Mouse (Mus musculus): ENCODE data around the gene Fgf15. TPM values are rescaled to one million over a fixed set of nuclear protein-coding genes. Genes with fewer than 3 reads are reported as not detected.

The Fgf15 gene
- not detected in 2 replicates for polyA plus RNA-seq (2012; rRNA removed)

DNA sequence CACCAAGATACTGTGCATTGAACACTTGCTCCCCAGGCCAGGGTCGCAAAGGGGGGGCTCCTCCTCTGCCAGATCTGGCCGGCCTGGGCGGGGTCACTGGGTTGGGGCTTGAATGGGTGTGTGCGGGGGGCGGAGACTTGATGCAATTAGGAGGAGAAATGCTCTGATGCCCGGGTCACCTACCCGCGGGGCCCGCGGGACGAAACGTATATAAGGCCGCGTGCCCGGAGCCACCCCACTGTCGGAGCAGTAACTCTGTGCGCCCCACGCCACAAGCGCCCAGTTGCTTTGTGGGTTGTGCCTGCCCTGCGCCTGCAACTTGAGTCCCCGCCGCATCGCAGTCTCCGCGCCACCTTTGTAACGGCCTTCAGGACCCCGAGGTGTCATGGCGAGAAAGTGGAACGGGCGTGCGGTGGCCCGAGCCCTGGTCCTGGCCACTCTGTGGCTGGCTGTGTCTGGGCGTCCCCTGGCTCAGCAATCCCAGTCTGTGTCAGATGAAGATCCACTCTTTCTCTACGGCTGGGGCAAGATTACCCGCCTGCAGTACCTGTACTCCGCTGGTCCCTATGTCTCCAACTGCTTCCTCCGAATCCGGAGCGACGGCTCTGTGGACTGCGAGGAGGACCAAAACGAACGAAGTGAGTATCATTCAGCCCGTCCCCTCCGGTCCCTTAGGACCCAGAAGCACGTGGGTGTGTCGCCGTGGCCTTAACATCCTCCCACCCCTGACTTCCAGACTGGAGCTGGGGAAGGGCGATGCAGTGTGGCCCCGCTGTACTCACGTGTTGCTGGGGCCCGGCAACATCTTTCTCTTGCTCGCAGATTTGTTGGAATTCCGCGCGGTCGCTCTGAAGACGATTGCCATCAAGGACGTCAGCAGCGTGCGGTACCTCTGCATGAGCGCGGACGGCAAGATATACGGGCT lies at the start of gene Fgf15:
Gene Fgf15, plus strand, starts transcription at position 238 of the 925 bp plus-strand sequence.
- H3K27ac ChIP-seq (ENCODE audit: control insufficient read depth, insufficient read depth, low read depth, low read length): no peak within 1 kb of the TSS
- H3K27me3 ChIP-seq (ENCODE audit: control insufficient read depth, insufficient read depth, low read length): peaks cover 8% of the 10 kb centered on the region
- H3K4me1 ChIP-seq (ENCODE audit: control insufficient read depth, insufficient read depth, low read length): peaks cover 22% of the 10 kb centered on the region
- H3K4me3 ChIP-seq (ENCODE audit: control insufficient read depth, low read depth, low read length): peak within 1 kb of the TSS; percentile 64
- TF ChIP-seq POLR2A (IDR thresholded peaks at IDR 0.05; ENCODE audit: control insufficient read depth, low read depth, low read length) (no peak), CTCF (IDR thresholded peaks at IDR 0.05; ENCODE audit: control insufficient read depth, insufficient read depth, insufficient replicate concordance, low read depth, low read length) (no peak)
- no peaks in the 10 kb centered on the region for H3K36me3 ChIP-seq (ENCODE audit: control insufficient read depth, insufficient read depth, low read length)

DNA sequence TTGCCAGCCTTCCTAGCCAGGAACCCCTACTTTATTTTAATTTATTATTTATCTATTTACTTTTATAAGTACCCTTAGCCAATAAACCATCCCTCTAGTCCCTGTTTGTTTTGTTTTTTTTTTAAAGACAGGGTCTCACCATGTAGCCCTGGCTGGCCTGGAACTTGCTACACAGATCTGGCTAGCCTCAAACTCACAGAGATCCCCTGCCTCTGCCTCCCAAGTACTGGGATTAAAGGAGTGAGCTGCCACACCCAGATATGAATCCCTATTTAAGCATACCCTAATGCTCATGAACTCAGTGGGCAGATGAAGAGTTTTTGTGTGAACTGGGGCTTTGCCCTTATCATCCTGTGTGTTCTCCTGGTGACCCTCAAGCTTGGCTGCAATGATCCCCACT lies 49.3 kb upstream of the Fgf15 start, which contains the start of gene Fgf4:
Gene Fgf4, plus strand, starts transcription at position 301 of the 400 bp plus-strand sequence.
- no peaks in the 10 kb centered on the region for H3K36me3 ChIP-seq (ENCODE audit: control insufficient read depth, insufficient read depth, low read length)
- no peaks in the 10 kb centered on the region for H3K27me3 ChIP-seq (ENCODE audit: control insufficient read depth, insufficient read depth, low read length)
- no peak within 1 kb of the TSS for H3K27ac ChIP-seq (ENCODE audit: control insufficient read depth, insufficient read depth, low read depth, low read length)
- TF ChIP-seq POLR2A (IDR thresholded peaks at IDR 0.05; ENCODE audit: control insufficient read depth, low read depth, low read length): no peak
- TF ChIP-seq CTCF (IDR thresholded peaks at IDR 0.05; ENCODE audit: control insufficient read depth, insufficient read depth, insufficient replicate concordance, low read depth, low read length): no peak
- H3K4me1 ChIP-seq (ENCODE audit: control insufficient read depth, insufficient read depth, low read length): no peaks in the 10 kb centered on the region
- no peak within 1 kb of the TSS for H3K4me3 ChIP-seq (ENCODE audit: control insufficient read depth, low read depth, low read length)

DNA sequence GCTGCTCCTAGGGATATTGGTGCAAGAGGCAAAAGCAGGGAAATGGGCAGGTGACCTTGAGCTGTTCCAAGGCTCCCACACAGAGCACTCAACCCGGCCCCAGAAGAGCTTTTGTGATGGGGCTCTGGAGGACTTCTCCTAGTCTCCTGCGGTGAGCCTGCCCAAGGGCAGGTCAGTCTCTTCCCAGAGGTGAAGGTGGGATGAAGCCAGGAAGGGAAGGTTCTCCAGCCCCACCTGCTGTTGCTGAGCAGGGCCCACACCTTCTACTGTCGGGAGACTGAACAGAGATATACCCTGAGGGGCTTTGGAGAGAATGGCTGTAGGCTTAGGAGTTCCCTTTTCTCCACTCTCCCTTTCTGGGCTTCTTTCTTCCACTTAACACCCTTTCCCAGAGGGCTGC lies 45.0 kb upstream of the Fgf15 start:
- Histone ChIP-seq H3K36me3 (ENCODE audit: control insufficient read depth, insufficient read depth, low read length) (no peaks in the 10 kb centered on the region), H3K4me3 (ENCODE audit: control insufficient read depth, low read depth, low read length) (no peak overlapping the region), H3K27me3 (ENCODE audit: control insufficient read depth, insufficient read depth, low read length) (no peaks in the 10 kb centered on the region), H3K27ac (ENCODE audit: control insufficient read depth, insufficient read depth, low read depth, low read length) (no peak overlapping the region), H3K4me1 (ENCODE audit: control insufficient read depth, insufficient read depth, low read length) (no peaks in the 10 kb centered on the region)
- TF ChIP-seq POLR2A (IDR thresholded peaks at IDR 0.05; ENCODE audit: control insufficient read depth, low read depth, low read length) (no peak), CTCF (IDR thresholded peaks at IDR 0.05; ENCODE audit: control insufficient read depth, insufficient read depth, insufficient replicate concordance, low read depth, low read length) (no peak)

DNA sequence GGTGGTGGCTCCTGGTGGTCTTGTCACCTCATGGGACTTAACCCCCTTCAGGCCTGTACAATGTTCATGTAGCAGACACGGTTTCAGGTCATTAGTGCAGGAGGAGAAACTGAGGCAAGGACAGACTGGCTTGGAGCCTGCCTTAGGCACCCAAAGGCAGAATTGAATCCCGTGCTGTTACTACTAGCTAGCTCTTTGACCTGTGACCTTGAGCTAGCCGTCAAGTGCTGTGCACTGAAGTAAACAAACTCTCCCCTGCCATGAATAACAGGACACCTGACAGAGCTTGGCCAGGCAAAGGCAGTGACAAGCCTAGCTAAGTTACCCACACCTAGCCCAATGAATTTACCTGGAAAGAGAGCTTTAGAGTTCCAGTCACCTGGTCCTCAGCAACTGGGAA lies 41.4 kb upstream of the Fgf15 start:
- no peak overlapping the region for H3K27ac ChIP-seq (ENCODE audit: control insufficient read depth, insufficient read depth, low read depth, low read length)
- no peaks in the 10 kb centered on the region for H3K4me1 ChIP-seq (ENCODE audit: control insufficient read depth, insufficient read depth, low read length)
- H3K4me3 ChIP-seq (ENCODE audit: control insufficient read depth, low read depth, low read length): peak overlapping the region; percentile 61
- no peak for TF ChIP-seq POLR2A (IDR thresholded peaks at IDR 0.05; ENCODE audit: control insufficient read depth, low read depth, low read length)
- TF ChIP-seq CTCF (IDR thresholded peaks at IDR 0.05; ENCODE audit: control insufficient read depth, insufficient read depth, insufficient replicate concordance, low read depth, low read length): no peak
- no peaks in the 10 kb centered on the region for H3K36me3 ChIP-seq (ENCODE audit: control insufficient read depth, insufficient read depth, low read length)
- H3K27me3 ChIP-seq (ENCODE audit: control insufficient read depth, insufficient read depth, low read length): no peaks in the 10 kb centered on the region

DNA sequence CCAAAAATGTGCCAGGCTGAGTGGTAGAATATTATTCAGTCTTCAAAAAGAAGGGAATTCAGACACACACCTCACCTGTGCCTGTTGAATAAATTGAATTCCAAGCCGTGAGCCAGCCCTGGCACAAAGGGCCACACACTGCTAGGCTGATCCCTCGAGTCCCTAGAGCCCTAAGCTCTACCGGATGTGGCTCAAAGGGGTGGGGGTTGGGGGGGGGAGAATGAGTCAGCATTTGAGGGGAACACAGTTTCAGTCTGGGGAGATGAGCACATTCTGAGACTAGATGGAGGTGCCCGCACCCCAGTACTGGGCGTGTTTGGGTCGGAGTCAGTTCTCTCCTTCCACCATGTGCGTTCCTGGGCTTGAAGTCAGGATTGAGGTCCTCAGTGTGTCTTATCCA lies 39.2 kb upstream of the Fgf15 start:
- Histone ChIP-seq H3K4me1 (ENCODE audit: control insufficient read depth, insufficient read depth, low read length) (peaks cover 2% of the 10 kb centered on the region; the same call in 1 of the 2 replicates), H3K27me3 (ENCODE audit: control insufficient read depth, insufficient read depth, low read length) (no peaks in the 10 kb centered on the region), H3K36me3 (ENCODE audit: control insufficient read depth, insufficient read depth, low read length) (no peaks in the 10 kb centered on the region), H3K27ac (ENCODE audit: control insufficient read depth, insufficient read depth, low read depth, low read length) (no peak overlapping the region), H3K4me3 (ENCODE audit: control insufficient read depth, low read depth, low read length) (no peak overlapping the region)
- TF ChIP-seq CTCF (IDR thresholded peaks at IDR 0.05; ENCODE audit: control insufficient read depth, insufficient read depth, insufficient replicate concordance, low read depth, low read length) (no peak), POLR2A (IDR thresholded peaks at IDR 0.05; ENCODE audit: control insufficient read depth, low read depth, low read length) (no peak)

DNA sequence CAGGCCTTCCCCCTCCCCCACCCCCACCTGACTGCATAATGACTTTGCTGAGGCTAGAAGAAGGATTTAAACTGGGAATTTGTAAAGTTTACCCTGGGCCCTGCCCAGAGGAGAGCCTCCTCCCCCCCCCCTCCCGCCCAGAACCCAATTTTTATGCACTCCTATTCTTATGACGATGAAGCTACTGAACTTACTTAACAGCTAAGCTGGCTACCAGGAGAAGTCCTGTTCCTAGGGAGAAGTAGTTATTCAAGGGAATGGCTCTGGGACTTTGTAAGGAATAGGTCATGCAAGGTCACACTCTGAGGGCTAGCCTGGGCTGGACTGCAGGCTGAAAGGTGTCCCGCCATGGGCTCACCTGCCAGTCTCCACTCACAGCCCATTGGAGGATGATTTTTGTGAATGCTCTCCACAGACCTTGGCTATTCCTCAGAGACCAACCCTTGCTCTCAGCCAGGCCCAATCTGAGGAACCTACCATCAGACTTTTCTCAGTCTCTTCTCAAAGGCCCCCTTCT lies 38.4 kb upstream of the Fgf15 start:
- Histone ChIP-seq H3K4me3 (ENCODE audit: control insufficient read depth, low read depth, low read length) (no peak overlapping the region), H3K27ac (ENCODE audit: control insufficient read depth, insufficient read depth, low read depth, low read length) (no peak overlapping the region), H3K4me1 (ENCODE audit: control insufficient read depth, insufficient read depth, low read length) (peaks cover 2% of the 10 kb centered on the region; the same call in 1 of the 2 replicates), H3K27me3 (ENCODE audit: control insufficient read depth, insufficient read depth, low read length) (no peaks in the 10 kb centered on the region), H3K36me3 (ENCODE audit: control insufficient read depth, insufficient read depth, low read length) (no peaks in the 10 kb centered on the region)
- TF ChIP-seq CTCF (IDR thresholded peaks at IDR 0.05; ENCODE audit: control insufficient read depth, insufficient read depth, insufficient replicate concordance, low read depth, low read length): no peak
- no peak for TF ChIP-seq POLR2A (IDR thresholded peaks at IDR 0.05; ENCODE audit: control insufficient read depth, low read depth, low read length)

DNA sequence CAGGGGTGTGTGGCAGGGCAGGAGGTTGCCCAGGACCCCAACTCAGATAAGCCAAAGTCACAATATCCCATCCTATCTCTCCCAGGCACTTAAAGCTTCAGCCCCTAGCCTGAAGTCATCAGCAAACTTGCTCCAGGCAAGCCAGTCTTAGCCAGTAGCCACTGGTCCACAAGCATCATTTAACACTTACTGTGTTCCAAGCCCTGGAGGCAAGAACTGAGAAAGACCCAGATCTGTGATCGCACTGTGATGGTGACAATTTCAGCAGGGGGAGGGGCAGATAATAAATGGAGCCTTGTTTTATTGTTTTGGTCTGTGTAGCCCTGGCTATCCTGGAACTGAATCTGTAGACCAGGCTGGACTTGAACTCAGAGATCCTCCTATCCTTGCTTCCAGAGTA lies 37.6 kb upstream of the Fgf15 start:
- H3K4me3 ChIP-seq (ENCODE audit: control insufficient read depth, low read depth, low read length): no peak overlapping the region
- H3K27me3 ChIP-seq (ENCODE audit: control insufficient read depth, insufficient read depth, low read length): no peaks in the 10 kb centered on the region
- no peak overlapping the region for H3K27ac ChIP-seq (ENCODE audit: control insufficient read depth, insufficient read depth, low read depth, low read length)
- H3K4me1 ChIP-seq (ENCODE audit: control insufficient read depth, insufficient read depth, low read length): peaks cover 2% of the 10 kb centered on the region; the same call in 1 of the 2 replicates
- TF ChIP-seq POLR2A (IDR thresholded peaks at IDR 0.05; ENCODE audit: control insufficient read depth, low read depth, low read length) (no peak), CTCF (IDR thresholded peaks at IDR 0.05; ENCODE audit: control insufficient read depth, insufficient read depth, insufficient replicate concordance, low read depth, low read length) (no peak)
- H3K36me3 ChIP-seq (ENCODE audit: control insufficient read depth, insufficient read depth, low read length): no peaks in the 10 kb centered on the region
